Mouse (Mus musculus): Measurements from ENCODE around the gene Nr3c2.

- TF ChIP-seq GATA1 (IDR thresholded peaks at IDR 0.05; ENCODE audit: low read length) (no peak), TAL1 (IDR thresholded peaks at IDR 0.05; ENCODE audit: low read length) (no peak)
Measured at GRCm38 (mm10) chr8:77223123-77223522, 323.9 kb downstream of the Nr3c2 start.

All from erythroblast, embryonic 14.5 days (primary cell).